Mouse (Mus musculus) adrenal gland, postnatal 14 days (tissue): ENCODE results near the gene Reg1. TPM values are rescaled to one million over a fixed set of nuclear protein-coding genes. Genes with fewer than 3 reads are reported as not detected.
"Not testable (repeated sequence)": the region's sequence is repeated elsewhere in the genome, so short reads cannot be mapped to it uniquely, and the experiment has no call there.

Source experiments
- DNase-seq: peaks from one replicate; pipeline ENCODE4 v3.0.0; 2021; ENCODE audit warnings: mixed read lengths
- long read RNA-seq, 2 experiments: library from polyadenylated mRNA; stranded (forward); transcript quantifications; one replicate each; pipeline ENCODE4 v2.0.0; 2021
- total RNA-seq: library from RNA; stranded (reverse); gene quantifications from 2 replicates; pipeline ENCODE4 v1.2.3, GENCODE M21; 2021

Gene Reg1
- total RNA-seq: not detected in 2 replicates
- long read RNA-seq, experiment 1: 0 reads
- long read RNA-seq, experiment 2: 0 reads

DNA sequence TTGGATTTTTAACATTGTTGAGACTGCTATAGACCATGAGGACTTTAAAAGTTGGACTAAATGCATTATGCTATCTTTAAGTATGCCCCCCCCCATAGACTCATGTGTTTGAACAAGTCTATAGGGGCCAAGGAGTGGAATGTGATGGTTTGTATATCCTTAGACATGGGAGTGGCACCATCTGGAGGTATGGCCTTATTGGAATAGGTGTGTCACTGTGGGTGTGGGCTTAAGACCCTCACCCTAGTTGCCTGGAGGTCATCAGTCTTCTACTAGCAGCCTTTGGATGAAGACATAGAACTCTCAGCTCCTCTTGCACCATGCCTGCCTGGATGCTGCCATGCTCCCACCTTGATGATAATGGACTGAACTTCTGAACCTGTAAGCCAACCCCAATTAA lies at the start of gene Reg1:
Gene Reg1, plus strand, starts transcription at position 301 of the 400 bp plus-strand sequence.
- not testable (repeated sequence) for DNase-seq

DNA sequence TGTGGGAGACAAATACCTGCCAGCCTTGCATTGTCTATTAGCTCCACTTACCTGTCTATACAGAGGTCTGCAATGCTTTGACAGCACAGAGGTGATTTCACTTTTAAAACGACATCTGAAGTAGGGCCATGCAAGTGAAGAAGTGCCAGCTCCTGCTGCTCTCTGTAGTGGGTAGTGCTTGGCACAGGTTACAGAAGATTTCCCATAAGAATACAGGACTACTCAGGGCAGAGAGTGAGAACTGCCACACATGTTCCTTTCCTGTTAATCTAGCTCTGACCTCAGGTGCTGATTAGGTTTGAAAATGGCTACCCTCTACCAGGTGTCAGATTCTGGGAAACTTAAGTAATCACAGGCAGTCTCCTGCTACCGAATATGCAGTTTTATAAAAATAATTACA lies 43.7 kb upstream of the Reg1 start, which contains the start of gene Reg3d:
Gene Reg3d, minus strand, starts transcription at position 101 of the 400 bp plus-strand sequence.
- DNase-seq: no peak

- no peak for DNase-seq
Measured at GRCm38 (mm10) chr6:78380409-78380808, 42.1 kb upstream of the Reg1 start, which contains the start of gene Reg3a. Reg3a (plus strand) TSS chr6:78380709.

DNA sequence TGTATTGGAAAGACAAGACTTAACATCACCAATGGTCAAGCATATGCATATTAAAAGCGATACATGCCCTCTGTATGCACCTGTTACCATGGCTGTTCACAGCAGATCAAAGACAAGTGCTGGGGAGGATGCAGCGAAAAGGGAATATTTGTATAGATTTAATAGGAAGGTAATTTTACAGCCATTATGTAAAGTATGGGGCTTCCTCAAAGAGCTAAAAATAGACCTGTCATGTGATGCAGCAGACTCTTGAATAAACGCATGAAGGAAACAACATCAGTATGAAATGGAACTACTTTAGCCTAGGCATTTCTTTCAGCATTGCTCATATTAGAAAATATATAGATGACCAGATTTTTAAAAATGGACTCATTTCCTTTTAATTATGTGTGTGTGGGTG lies 36.9 kb upstream of the Reg1 start:
- DNase-seq: no peak

- DNase-seq: not testable (repeated sequence)
Measured at GRCm38 (mm10) chr6:78395323-78395722, 27.2 kb upstream of the Reg1 start, which contains the start of gene Reg2. Reg2 (plus strand) TSS chr6:78395623.

DNA sequence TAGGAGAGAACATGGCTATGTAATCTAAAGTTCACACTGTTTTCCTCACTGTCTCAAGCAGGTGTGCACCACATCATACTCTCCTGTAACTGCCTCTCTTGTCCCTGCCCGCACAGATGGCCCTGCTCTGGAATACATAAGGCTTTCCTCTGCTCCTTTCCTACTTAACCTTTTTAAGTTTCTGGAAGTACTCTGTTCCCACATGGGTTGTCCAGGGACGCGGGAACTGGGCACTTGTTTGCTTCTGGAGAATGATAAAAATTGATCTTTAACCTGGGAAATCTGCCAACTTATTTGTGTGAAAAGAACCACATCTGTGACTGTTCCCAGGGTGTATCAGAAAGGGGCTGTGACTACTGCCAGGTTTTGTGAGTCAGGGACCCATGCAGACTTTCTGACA lies 3.0 kb downstream of the Reg1 start:
- DNase-seq: no peak

- no peak for DNase-seq
Measured at GRCm38 (mm10) chr6:78447202-78447601, 24.7 kb downstream of the Reg1 start.

- DNase-seq: no peak
Measured at GRCm38 (mm10) chr6:78448409-78448808, 25.9 kb downstream of the Reg1 start.

DNA sequence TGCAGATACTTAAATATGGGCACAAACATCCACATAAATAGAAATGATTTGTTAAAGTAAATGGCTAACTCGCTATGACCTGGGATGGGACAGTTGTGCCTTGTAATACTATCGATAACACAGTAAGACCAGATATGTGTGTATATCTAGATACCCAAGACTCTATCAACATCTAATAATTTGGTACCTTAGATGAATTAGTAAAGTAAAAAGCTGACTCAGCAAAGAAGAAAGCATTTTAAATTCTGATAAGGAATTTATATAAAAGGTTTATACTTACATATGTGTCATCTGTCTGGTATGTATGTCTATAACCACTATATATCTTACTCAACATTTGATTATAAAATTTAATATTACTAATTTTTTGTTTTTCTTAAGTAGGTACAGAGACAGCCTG lies 30.3 kb downstream of the Reg1 start:
- DNase-seq: no peak

DNA sequence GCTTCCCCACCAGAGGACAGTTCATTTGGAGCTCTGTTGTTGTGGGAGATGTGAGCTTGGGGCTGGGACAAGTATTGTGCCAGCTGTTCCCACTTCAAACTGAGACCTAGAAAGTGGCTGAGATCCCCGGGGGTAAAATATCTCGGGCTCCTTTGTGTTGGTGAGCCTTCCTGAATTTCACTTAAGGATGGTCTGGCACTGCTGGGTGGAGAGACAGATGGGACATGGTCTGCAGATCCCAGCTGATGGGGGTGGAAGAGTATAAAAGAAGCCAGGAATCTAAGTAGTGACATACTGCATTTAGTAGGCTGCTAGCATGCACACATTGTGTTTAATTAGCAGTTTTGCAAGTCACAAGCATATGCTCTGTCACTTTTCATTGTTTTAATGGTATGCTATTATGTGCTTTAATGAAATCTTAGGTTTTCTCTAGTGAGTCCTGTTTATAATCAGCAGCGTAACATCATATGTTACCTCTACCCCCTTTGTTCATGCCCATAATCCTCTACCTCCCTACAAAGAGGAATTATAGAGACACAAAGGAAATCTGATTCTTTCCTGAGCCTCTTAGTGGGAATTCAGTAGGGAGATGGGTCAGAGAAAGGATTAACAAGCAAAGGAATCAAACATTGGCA lies 37.8 kb downstream of the Reg1 start:
- no peak for DNase-seq

DNA sequence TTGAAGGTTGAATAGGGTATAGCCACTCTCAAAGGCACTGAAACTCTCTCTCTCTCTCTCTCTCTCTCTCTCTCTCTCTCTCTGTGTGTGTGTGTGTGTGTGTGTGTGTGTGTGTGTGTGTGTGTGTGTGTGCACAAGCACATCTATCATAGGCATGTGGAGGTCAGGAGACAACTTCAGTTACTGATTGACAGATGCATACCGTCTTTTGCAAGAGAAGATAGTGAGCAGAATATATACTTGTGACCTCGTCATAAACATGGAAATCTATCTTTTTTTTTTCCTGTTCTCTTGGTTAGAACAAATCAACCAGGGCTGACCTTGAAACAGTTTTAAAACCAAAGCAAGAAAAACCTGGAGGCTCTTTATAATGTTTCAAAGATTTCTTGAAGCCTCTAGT lies 39.8 kb downstream of the Reg1 start:
- no peak for DNase-seq

DNA sequence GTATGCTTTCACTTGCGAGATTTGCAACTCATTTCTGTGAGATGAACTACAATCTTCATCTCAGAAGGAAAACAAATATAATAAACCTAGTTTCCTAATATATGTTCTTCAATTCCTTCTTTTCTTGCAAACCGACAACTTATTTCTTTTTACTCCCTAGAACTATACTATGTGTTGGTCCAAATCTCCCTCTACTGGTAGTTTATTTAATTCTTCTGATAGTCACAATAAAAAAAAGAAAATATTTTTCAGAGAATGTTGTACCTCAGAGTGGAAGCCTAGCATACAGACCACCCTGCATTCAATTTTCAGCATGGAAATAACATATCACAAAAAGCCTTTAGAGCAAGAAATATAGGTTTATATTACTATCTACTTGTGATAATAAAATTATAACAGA lies 40.8 kb downstream of the Reg1 start:
- DNase-seq: no peak

- no peak for DNase-seq
Measured at GRCm38 (mm10) chr6:78468772-78469171, 46.3 kb downstream of the Reg1 start, which contains the start of gene Reg3g. Reg3g (minus strand) TSS chr6:78468872.

- DNase-seq: no peak
Measured at GRCm38 (mm10) chr6:78469287-78469686, 46.8 kb downstream of the Reg1 start.

Other genes starting within 250 kb of the Reg1 start
- not detected in 2 replicates for gene Reg3b, start 52.1 kb upstream of the Reg1 start, total RNA-seq
- gene Reg3d, start 43.8 kb upstream of the Reg1 start, total RNA-seq: not detected in 2 replicates
- gene Reg3a, start 42.0 kb upstream of the Reg1 start, total RNA-seq: not detected in 2 replicates
- gene Reg2, start 27.1 kb upstream of the Reg1 start, total RNA-seq: not detected in 2 replicates
- not detected in 2 replicates for gene Reg3g, start 46.2 kb downstream of the Reg1 start, total RNA-seq